Mouse (Mus musculus): ENCODE data around the gene Ssu2.

The Ssu2 gene

DNA sequence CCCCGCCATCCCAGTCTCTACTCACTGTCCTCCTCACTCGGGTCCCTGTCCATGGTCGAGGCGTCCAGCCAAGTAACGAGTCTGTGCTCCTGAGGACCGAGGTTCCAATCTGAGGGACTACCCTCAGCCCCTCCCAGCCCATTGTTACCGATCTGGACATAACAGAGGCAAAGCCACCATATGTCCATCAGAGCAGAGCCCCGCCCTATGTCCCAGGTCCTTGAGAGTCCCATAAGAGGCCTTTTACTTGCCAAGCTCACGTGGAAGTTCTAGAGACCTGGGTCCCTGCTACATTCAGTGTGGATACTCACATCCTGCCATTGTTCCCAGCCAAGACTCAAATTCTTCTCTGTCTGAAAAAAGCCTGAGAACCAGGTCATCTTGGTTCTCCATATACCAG, at the start of gene Ssu2:
Gene Ssu2 (minus strand): TSS at position 77 of the 400 bp plus-strand sequence.
- DNase-seq (ENCODE audit: extremely low read depth, insufficient read length, low spot score), result no peak

DNA sequence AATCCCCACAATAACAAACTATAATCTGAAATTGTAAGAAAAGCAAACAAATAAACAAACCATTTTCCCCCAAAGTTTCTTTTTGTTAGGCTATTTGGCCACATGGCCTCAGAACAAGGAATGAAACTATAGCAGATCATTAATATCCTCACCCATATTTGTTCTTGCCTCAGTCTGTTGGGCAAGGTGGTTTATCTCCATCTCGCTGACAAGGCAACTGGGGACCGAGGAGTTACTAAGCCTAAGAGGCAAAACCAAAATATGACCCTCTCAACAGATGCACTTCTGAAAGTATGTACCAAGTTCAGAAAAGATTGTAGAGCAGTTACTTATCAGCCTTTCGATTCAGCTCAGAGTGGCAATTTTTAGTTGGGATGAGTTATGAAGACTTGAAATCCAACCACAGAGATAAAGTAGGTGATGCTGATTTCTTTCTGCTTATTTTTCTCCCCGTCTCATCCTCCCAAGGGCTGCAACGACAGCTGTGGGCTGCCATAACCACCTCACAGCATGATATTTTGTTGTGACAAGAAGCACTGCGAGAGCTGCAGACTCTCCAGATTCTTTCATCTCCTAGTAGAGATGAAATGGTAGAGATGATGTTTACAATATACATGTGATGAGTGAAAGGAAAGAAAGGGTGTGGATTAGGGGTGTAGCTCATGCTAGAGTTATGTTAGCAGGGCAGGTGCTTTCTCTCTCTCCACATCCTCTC, 38.4 kb upstream of the Ssu2 start:
- DNase-seq (ENCODE audit: extremely low read depth, insufficient read length, low spot score), result no peak

DNA sequence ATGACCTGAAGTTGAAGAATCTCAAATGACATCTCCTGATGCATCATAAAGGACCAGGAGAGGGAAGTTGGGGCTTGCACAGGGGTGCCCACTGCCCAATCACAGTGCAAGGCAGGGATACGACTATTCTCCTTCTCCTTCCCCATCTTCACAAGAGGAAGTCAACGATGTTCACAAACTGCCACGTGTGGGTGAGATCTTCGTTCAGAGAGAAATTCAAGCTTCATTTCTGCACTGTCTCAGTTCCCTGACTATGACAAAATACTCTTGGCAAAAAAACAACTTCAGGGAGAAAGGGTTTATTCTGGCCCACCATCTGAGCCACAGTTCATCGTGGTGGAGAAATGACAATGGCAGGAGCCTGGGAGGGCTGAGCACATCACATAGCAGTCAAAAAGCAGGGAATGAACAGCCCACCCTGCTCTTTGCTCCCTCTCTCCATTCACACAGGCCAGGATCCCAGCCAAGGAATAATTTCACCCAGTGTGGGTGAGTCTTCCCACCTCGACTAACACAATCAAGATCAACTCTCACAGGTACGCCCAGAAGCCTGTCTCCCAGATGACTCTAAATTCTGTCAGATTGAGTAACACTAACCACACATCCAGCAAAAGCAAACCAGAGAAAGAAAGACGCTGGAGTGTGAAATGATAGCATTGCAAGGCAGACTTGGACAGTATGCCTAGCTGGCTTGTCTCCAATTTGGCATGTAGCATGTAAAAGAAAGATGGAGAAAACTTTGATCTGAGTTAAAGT, 36.1 kb upstream of the Ssu2 start:
- DNase-seq (ENCODE audit: extremely low read depth, insufficient read length, low spot score), result no peak

DNA sequence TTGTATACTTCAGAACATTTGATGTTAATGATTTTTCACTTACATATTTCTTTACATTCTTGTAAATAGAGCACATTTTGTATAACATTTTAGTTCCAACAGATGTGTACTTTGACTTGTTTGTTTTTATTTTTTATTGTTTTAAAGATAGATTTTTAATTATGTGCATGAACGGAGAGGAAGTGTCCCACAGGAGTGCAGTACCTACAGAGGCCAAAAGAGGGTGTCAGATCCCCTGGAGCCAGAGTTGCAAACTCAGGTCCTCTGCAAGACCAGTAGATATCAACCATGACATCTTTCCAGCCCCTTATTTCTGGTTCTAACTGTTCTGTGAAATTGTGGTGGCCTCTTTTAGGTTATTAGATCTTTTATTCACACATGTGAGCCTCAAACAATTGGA, 33.1 kb upstream of the Ssu2 start:
- DNase-seq (ENCODE audit: extremely low read depth, insufficient read length, low spot score), result no peak

DNA sequence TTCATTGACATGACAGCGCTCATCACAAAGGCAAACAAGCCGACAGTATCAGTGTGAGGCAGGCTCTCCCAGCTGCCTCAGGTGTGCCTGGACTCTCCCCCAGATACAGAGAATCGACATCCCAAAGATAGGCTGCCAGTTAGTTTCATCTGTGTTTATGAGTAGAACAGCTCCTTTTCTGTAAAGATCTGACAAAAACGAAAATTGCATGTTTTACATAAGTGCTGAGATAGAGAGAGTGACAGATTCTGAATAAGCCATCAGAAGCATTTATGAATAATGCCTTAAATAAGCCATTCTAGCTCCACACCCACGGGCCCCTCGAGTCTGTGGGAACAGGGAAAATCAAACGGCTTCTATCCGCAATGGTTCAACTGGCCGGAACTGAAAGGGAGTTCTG, 31.5 kb upstream of the Ssu2 start:
- no peak for DNase-seq (ENCODE audit: extremely low read depth, insufficient read length, low spot score)

DNA sequence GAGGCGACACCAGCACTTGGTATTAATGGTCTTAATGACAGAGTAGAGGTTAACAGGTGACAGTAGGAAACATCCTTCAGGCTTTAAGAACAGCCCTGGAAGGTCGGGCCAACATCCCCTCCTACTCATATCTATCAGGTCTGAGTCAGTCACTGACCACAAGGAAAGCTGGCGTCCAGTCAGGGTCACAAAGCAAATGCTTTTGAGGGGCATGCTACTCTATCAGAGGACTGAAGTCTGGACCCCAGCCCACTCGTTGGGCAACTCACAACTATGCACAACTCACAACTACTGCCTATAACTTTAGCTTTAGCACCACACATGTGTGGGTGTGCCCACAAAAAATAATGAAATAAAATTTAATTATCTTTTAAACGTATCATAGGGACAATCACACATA, 16.3 kb upstream of the Ssu2 start:
- DNase-seq (ENCODE audit: extremely low read depth, insufficient read length, low spot score), result no peak

DNA sequence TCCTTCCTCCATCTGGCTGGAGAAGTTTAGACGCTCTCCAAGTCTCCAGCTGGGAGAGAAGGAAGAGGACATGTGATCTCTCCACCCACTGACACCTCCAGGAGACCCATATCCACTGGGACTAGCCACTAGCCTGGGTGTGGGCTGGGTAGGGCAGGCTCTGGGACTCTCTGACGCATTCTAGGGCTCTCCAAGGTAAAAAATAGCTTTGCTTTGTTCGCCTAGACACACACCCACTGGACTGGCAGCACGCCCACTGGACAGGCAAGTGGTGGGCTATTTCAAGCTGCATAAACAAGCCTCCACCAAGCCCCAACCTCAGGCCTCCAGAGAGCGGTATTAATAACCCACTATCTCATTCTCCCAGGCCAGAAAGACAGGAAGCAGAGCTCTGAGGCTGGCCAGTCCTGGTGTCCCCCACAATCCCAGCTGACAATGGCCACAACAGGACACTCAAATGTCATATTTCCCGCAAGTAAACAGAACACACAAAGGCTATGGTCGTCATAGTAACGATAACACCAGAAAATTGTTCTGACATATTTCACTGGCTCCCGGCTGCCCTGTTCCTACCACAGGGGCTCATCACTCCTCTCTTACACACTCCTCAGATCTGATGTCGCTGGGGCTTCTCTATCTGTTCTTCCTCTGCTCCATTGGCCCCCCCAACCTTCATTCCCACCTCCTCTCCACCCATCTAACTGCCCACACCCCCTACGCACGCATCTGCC, 14.3 kb upstream of the Ssu2 start:
- no peak for DNase-seq (ENCODE audit: extremely low read depth, insufficient read length, low spot score)

DNA sequence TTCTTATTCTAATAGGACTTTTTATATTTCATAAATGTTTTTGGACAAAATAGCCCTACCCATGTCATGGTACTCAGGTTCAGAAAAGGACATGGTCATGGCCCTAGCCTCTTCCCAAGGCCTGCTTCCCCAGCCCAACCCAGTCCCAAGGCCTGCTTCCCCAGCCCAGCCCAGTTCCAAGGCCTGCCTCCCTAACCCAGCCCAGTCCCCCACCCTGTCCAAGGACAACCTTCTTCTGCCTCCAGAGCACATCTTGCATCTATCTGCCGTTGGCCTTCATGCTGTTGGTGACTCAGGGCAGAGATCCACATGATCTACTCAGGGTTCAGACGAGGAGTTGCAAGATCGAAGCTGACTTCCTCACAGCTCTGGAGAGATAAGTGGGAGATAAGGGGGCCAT, 9.5 kb upstream of the Ssu2 start:
- no peak for DNase-seq (ENCODE audit: extremely low read depth, insufficient read length, low spot score)

DNA sequence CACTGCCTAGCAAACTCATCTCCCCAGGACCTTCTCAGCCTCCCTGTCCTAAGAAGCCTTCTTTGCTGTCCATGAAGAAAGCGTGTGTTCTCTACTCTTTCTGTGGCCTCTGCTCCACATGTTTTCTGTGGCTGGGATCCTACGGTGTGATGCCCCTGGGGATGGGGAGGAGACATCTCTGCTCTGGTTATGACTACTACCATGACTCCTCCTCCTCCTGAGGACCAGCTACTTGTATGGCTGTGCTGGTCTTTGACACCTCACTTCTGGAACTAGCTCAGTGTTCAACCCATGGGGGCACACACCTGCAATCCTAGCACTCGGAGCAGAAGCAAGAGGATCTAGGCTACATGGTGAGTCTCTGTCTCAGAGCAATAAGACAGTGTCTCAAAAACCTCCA, 8.5 kb upstream of the Ssu2 start:
- no peak for DNase-seq (ENCODE audit: extremely low read depth, insufficient read length, low spot score)

DNA sequence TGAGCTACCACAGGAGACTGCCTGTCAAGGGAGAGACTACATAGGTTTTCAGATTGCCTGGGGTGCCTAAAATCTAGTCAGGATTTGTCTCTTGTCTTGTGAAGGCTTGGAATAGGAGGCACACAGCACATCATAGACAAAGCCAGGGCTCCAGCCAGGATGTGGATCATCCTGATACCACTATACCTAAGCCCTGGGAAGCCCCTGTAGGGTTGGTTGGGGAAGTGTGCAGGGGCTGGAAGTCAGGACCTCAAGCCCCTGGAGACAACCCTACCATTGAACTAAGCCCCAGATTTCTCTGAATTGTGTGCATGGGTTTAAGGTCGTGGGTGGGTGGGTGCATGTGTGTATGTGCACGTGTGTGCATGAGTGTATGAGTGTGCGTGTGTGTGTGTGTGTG, 562 bp upstream of the Ssu2 start:
- no peak for DNase-seq (ENCODE audit: extremely low read depth, insufficient read length, low spot score)

DNA sequence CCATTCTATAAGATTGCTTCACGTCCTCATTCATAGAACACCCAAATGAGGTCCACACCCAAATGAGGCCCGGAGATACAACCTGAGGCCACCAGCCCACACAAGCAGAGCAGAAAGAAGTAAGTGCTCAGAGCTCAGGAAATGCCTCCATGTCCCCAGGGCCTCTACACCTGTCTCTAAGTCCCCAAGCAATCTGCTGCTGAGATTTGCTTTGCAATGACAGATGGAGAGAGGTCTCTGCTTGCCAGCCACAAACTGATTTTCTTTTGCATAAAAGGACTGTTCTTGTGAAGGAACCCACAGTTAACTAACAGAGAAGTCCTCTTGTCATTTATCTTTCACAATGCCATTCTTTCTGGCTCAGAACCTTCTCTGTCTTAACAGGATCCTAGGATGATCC, 1.6 kb downstream of the Ssu2 start:
- DNase-seq (ENCODE audit: extremely low read depth, insufficient read length, low spot score), result no peak

DNA sequence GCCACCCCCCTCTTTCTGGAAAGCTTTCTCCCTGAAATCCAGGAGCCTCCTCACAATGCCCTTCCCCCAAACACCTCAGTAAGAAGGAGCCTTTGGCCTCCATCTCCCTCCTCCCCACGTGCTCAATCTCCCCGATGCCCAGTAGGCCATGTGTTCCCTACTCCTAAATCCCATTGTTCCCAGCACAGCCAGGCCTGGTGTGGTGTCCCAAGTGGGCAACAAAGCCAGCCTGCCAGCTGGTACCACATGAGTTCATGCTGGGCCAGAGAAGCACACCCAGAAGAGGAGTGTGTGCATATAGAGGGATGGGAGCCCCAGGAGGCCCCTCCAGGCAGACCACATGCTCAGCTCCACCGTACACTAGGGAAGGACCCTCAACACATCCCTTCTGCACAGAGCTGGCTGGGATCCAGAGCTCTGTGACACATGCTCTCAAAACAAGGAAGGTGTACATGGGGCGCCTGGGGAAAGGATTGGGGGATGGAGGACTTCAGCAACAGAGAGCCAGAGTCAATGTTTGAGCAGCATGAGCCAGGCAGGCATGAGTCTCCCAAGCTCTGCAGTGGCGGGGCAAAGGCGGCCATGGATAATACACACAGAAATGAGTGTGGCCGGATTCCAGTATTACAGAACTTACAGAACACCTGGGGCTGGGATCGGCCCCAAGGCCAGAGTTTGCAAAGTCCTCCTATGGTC, 4.7 kb downstream of the Ssu2 start:
- no peak for DNase-seq (ENCODE audit: extremely low read depth, insufficient read length, low spot score)

DNA sequence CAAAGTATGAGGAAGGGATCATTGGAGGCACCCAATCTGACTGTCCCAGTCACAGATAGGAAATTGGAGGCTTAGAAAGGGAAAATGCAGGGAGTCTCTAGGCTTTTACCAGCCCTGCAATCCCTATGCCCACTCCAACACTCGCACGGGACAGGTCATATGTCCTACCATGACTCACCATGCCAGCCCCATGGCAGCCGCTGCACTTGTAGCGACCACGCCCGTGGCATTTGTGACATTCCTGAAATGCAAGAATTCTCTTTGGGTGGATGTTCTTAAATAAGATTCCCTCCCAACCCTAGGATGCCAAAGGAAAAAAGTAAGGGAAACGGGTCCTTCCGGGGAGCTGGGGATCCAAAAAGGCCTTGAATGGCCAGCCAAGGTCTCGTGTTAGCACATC, 8.8 kb downstream of the Ssu2 start:
- peak; percentile 78 for DNase-seq (ENCODE audit: extremely low read depth, insufficient read length, low spot score)

DNA sequence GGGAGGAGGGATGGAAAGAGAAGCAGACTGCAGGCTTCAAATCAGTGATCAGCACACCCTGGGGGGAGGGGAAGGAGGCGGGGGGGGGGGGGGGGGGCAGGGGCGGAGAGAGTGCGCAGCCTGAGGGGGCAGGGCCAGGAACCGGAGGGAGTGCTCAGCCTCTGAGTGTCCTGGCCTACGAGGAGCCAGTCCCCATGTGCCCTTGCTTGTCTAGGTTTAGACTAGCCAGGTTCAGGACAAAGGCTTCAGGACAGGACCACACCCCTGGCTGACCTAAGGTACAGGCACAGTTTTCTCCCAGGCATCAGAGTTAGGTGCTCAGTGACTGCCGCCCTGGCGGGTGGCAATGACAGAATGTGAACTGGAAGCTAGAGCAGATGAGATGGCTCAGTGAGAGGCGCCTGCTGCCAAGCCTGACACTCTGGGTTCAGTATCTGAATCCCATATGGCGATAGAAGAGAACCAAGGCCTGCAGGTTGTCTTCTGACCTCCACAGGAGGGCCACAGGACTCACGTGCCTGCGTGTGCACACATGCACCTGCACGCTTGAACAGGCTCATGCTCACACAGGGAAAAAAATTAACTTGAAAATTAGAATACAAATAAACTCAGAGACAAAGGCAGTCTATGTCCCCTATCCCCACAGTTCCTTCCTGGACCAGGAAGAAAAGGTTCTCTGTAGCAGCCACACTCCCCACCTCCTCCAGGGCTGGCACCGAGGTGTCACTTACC, 12.0 kb downstream of the Ssu2 start:
- no peak for DNase-seq (ENCODE audit: extremely low read depth, insufficient read length, low spot score)

DNA sequence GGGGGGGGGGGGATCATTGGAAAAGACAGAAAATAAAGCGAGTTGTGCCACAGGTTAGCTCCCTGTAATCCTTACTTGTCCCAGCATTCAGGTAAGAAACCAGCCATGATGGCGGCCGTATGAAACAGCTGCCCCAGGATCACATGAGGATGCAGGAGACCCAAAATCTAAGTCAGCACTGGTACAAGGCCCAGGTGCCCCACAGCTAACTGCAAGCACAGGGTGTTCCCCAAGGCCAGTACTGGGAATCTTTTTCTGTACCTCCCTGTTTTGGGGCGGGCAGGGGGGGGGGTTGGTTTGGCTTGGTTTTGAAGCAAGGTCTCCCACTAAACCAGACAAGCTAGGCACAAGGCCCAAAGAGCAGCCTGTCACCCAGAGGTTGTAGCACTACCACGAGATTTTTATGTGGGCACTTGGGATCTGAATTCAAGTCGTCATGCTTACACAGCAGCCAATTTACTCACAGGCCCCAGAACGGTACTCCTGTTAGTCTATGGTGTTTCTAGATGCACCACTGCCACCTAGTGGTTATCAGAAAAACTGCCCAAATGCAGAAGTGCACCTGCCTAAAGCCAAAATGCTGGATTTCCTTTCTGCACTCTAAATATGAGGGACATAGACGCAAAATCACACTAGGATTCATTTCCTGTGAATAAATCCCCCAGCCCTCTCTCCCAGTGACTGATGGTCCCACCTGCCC, 13.8 kb downstream of the Ssu2 start:
- DNase-seq (ENCODE audit: extremely low read depth, insufficient read length, low spot score), result peak; percentile 39

DNA sequence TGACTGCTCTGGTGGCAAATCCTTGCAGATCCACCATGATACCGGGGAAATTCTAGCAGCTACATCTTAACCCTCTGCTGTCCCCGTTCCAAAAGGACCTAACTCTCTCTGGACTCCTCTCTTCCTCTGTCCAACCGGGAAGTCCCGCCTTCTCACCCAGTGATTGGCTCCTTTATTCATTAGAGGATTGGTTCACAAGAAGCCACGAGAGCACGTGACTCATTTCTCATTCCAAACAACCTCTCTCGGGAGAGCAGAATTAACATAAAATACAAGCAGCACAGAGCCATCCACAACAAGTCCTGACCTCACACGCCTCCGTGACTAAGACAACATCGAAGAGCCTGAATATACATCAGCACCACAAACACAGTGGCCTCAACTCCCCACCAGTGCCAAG, 22.5 kb downstream of the Ssu2 start:
- DNase-seq (ENCODE audit: extremely low read depth, insufficient read length, low spot score), result no peak

DNA sequence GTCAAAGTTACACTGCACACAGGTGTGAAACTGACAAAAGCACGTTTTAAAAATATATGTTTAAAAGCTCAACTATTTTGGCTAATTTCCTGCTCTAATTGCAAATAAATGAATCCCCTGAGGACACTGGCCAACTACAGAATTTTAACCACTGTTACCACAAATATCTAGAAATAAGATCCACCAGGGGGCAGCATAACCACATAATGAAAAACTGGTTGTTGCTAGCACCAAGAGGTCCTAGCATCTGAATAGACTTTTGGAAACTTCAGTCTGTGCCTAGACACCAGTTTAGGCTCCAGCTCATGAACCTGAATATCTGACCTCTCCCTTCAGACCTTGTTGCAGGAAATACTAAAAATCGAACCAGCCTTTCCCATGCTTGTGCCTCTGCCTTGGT, 23.2 kb downstream of the Ssu2 start:
- no peak for DNase-seq (ENCODE audit: extremely low read depth, insufficient read length, low spot score)

DNA sequence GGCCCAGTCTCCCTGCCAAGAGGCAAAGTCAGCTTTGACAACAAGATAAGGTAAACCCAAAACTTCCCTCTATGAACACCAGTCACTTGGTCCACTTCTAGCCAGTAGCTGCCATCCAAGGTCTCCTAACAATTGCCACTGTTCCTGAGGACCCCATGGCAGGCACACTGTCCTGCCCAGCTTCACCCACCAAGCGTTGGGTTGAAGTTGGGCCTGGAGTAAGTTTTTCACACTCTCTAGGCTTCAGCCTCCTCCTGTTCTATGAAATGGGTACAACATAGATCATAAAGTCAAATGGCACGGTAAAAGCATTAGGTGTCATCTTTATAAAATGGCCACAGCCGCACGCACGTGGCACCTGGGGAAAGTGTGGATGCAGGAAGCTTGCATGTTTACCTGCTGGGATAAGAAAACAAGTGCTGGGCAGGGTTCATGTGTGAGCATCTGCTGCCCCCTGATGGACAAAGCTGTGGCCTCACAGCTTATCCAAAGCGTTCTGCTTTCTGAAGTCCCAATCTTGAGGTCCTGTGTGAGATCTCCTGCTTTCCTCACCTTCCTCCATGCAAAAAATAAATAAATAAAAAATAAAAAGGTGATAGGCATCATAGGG, 25.4 kb downstream of the Ssu2 start:
- DNase-seq (ENCODE audit: extremely low read depth, insufficient read length, low spot score), result peak; percentile 47

DNA sequence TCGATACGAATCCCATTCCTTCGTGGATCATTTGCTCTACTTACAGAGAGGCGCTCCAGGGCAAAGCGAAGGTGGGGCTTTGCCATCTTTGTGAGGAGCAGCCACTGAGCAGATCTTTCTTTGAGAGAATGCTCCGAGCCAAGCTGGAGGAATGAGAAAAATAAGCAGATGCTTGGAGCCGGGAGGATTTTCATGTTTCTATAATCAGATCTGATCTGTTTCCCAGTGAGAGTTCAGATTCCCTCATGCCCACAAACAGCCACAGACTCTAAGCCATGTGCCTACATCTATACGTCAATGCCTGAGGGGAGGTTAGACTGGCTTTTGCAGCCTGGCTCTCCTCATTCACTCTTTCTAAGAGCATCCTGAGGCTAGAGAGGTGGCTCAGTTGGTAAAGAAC, 27.1 kb downstream of the Ssu2 start:
- no peak for DNase-seq (ENCODE audit: extremely low read depth, insufficient read length, low spot score)

DNA sequence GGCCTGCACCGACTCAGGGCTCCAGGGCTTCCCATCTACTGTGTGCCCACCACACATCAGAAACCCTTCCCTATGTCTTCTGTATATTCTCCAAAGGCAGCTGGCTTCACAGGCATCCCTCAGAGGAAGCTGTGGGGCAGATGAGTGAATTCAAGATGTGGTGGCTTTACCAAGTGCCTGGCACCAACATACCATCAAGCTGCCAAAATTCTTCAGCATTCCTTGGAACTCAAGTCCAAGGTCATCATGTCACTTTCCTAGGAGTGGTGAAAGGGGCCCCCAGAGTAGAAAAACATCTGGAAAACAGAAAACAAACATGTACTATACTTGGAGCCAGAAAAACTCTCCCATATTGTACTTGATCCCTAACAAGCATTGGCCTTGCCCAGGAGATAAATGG, 28.5 kb downstream of the Ssu2 start:
- DNase-seq (ENCODE audit: extremely low read depth, insufficient read length, low spot score), result peak; percentile 35
